Mouse (Mus musculus) yolk sac, embryonic 10.5 days (tissue): ENCODE measurements around the gene Farsa.
A peak's percentile ranks its signal among the peaks of the same experiment; 100 is the strongest.
"Not testable (repeated sequence)": the region's sequence is repeated elsewhere in the genome, so short reads cannot be mapped to it uniquely, and the experiment has no call there.

Source experiments
- DNase-seq: peaks from one replicate; pipeline ENCODE4 v3.0.0-alpha.2; 2017; ENCODE audit warnings: low spot score

Gene Farsa

GRCm38 (mm10) chr8:84874339-84874738, 17.6 kb downstream of the Farsa start:
- no peak for DNase-seq

GRCm38 (mm10) chr8:84877297-84878035, 20.7 kb downstream of the Farsa start:
- no peak for DNase-seq

- DNase-seq: no peak
These were observed 22.1 kb downstream of the Farsa start for GRCm38 (mm10) chr8:84878915-84879314.

GRCm38 (mm10) chr8:84884728-84885127, 27.9 kb downstream of the Farsa start:
- no peak for DNase-seq

GRCm38 (mm10) chr8:84888280-84888679, 31.5 kb downstream of the Farsa start:
- DNase-seq: no peak

- no peak for DNase-seq
These were observed 32.4 kb downstream of the Farsa start for GRCm38 (mm10) chr8:84889141-84889540.

- no peak for DNase-seq
These were observed 36.4 kb downstream of the Farsa start for GRCm38 (mm10) chr8:84892993-84893708.

- DNase-seq: peak; percentile 95
These were observed 36.9 kb downstream of the Farsa start, which contains the start of gene Gcdh for GRCm38 (mm10) chr8:84893709-84894134. Gene Gcdh, minus strand, starts transcription at chr8:84893921.

- DNase-seq: no peak
These were observed 39.2 kb downstream of the Farsa start for GRCm38 (mm10) chr8:84895963-84896362.

- DNase-seq: peak; percentile 26
These were observed 44.3 kb downstream of the Farsa start for GRCm38 (mm10) chr8:84901071-84901470.

GRCm38 (mm10) chr8:84901752-84902151, 45.0 kb downstream of the Farsa start, which contains the start of gene Klf1:
Gene Klf1, plus strand, starts transcription at chr8:84901928.
- DNase-seq: no peak

- DNase-seq: no peak
These were observed 45.7 kb downstream of the Farsa start for GRCm38 (mm10) chr8:84902367-84902919.

GRCm38 (mm10) chr8:84902920-84903661, 46.3 kb downstream of the Farsa start:
- DNase-seq: peak; percentile 87

- DNase-seq: no peak
These were observed 47.6 kb downstream of the Farsa start for GRCm38 (mm10) chr8:84904351-84904750.

GRCm38 (mm10) chr8:84907037-84907436, 50.2 kb downstream of the Farsa start:
- DNase-seq: no peak

- DNase-seq: no peak
These were observed 50.7 kb downstream of the Farsa start for GRCm38 (mm10) chr8:84907493-84907892.

GRCm38 (mm10) chr8:84907979-84908378, 51.2 kb downstream of the Farsa start:
- DNase-seq: not testable (repeated sequence)

GRCm38 (mm10) chr8:84908421-84909161, 51.8 kb downstream of the Farsa start, which contains the start of gene Dnase2a:
Gene Dnase2a, plus strand, starts transcription at chr8:84908560.
- DNase-seq: peak; percentile 94

GRCm38 (mm10) chr8:84909162-84909767, 52.5 kb downstream of the Farsa start:
- no peak for DNase-seq

- DNase-seq: no peak
These were observed 53.2 kb downstream of the Farsa start for GRCm38 (mm10) chr8:84909949-84910348.

- DNase-seq: no peak
These were observed 53.8 kb downstream of the Farsa start for GRCm38 (mm10) chr8:84910551-84910950.
